Mouse (Mus musculus) hindbrain, embryonic 15.5 days (tissue): ENCODE measurements around the gene Antxr1. TPM values are rescaled to one million over a fixed set of nuclear protein-coding genes. Genes with fewer than 3 reads are reported as not detected.

Experiments used
- ATAC-seq: fragments of 200-750 bp; cut with Nextera tagmentation; 2 replicates; pipeline ENCODE4 v1.8.0; 2017; ENCODE audit warnings: low read depth, moderate number of reproducible peaks, moderate TSS enrichment; ENCODE audit not compliant: low FRiP score
- H3K27ac ChIP-seq: fragments of 300-500 bp; sonication (generic); replicated peaks from 2 replicates; pipeline ENCODE4 v1.5.1; 2015; ENCODE audit warnings: mild to moderate bottlenecking, inconsistent platforms
- H3K27me3 ChIP-seq: fragments of 300-500 bp; sonication (generic); 2 replicates; pipeline ENCODE4 v1.6.1; 2015; ENCODE audit warnings: control low read depth, inconsistent platforms
- H3K36me3 ChIP-seq: fragments of 300-500 bp; sonication (generic); 2 replicates; pipeline ENCODE4 v1.6.1; 2015; ENCODE audit warnings: control low read depth, inconsistent platforms
- H3K4me1 ChIP-seq: fragments of 300-500 bp; sonication (generic); replicated peaks from 2 replicates; pipeline ENCODE4 v1.6.1; 2015; ENCODE audit warnings: control low read depth, inconsistent platforms
- H3K4me2 ChIP-seq: fragments of 300-500 bp; sonication (generic); 2 replicates; pipeline ENCODE4 v1.6.1; 2015; ENCODE audit warnings: moderate library complexity, mild to moderate bottlenecking, inconsistent platforms
- H3K4me3 ChIP-seq: fragments of 300-500 bp; sonication (generic); 2 replicates; pipeline ENCODE4 v1.5.1; 2015; ENCODE audit warnings: mild to moderate bottlenecking, inconsistent platforms
- H3K9ac ChIP-seq: fragments of 300-500 bp; sonication (generic); 2 replicates; pipeline ENCODE4 v1.6.1; 2015; ENCODE audit warnings: inconsistent platforms
- H3K9me3 ChIP-seq: fragments of 300-500 bp; sonication (generic); 2 replicates; pipeline ENCODE4 v1.6.1; 2016; ENCODE audit warnings: control low read depth, inconsistent platforms
- WGBS: fragments of 180-500 bp; shearing (Covaris S2); methylation state at CpG from one replicate; pipeline ENCODE4 v1.1.7; 2015; 5-methylcytosine and 5-hydroxymethylcytosine counted together
- polyA plus RNA-seq: library from polyadenylated mRNA; unstranded; fragments of >200 nt; fragmentation: Nextera tagmentation; extraction: Ambion mirVana; gene quantifications from 2 replicates; pipeline ENCODE4 v1.2.1, GENCODE M21; 2015

Gene Antxr1
- polyA plus RNA-seq, 1 experiment from 2014 or later, result 4.7 TPM

GRCm38 (mm10) chr6:87328265-87329173, 7.1 kb downstream of the Antxr1 start:
- WGBS, result 65% methylated on average over 22 of the region's 22 CpGs
- ATAC-seq, result 0 out of 2 replicates have a peak, but pooled peaks have one; percentile 45

GRCm38 (mm10) chr6:87326932-87327331, 8.7 kb downstream of the Antxr1 start:
- Histone ChIP-seq H3K4me2 (no peak overlapping the region), H3K9me3 (no peaks in the 10 kb centered on the region), H3K27ac (no peak overlapping the region), H3K4me1 (0 out of 2 replicates have a peak, but pooled peaks cover 8% of the 10 kb centered on the region), H3K4me3 (no peak overlapping the region), H3K36me3 (no peaks in the 10 kb centered on the region), H3K27me3 (no peaks in the 10 kb centered on the region), H3K9ac (no peak overlapping the region)
- no peak for ATAC-seq
- WGBS, result 95% methylated on average over 2 of the region's 2 CpGs

More at GRCm38 (mm10) chr6:87328265-87329173, 7.1 kb downstream of the Antxr1 start:
- Histone ChIP-seq H3K27ac (no peak overlapping the region), H3K27me3 (no peaks in the 10 kb centered on the region), H3K9ac (no peak overlapping the region), H3K4me1 (0 out of 2 replicates have a peak, but pooled peaks cover 11% of the 10 kb centered on the region), H3K9me3 (no peaks in the 10 kb centered on the region), H3K4me2 (no peak overlapping the region), H3K4me3 (no peak overlapping the region), H3K36me3 (no peaks in the 10 kb centered on the region)

GRCm38 (mm10) chr6:87323381-87323780, 12.2 kb downstream of the Antxr1 start:
- 0 out of 2 replicates have a peak, but pooled peaks cover 4% of the 10 kb centered on the region for H3K4me1 ChIP-seq
- no peak overlapping the region for H3K9ac ChIP-seq
- no peaks in the 10 kb centered on the region for H3K9me3 ChIP-seq
- 90% methylated on average over 2 of the region's 2 CpGs for WGBS
- no peak overlapping the region for H3K4me2 ChIP-seq
- no peaks in the 10 kb centered on the region for H3K27me3 ChIP-seq
- no peak overlapping the region for H3K4me3 ChIP-seq
- H3K27ac ChIP-seq, result no peak overlapping the region
- no peak for ATAC-seq
- no peaks in the 10 kb centered on the region for H3K36me3 ChIP-seq

GRCm38 (mm10) chr6:87318651-87319050, 17.0 kb downstream of the Antxr1 start:
- no peak for ATAC-seq
- Histone ChIP-seq H3K4me1 (0 out of 2 replicates have a peak, but pooled peaks cover 3% of the 10 kb centered on the region), H3K36me3 (no peaks in the 10 kb centered on the region), H3K27ac (no peak overlapping the region), H3K27me3 (no peaks in the 10 kb centered on the region), H3K9ac (no peak overlapping the region), H3K4me3 (no peak overlapping the region), H3K4me2 (no peak overlapping the region), H3K9me3 (no peaks in the 10 kb centered on the region)
- 92% methylated on average over 7 of the region's 7 CpGs for WGBS

GRCm38 (mm10) chr6:87316966-87317365, 18.7 kb downstream of the Antxr1 start:
- H3K9me3 ChIP-seq, result no peaks in the 10 kb centered on the region
- H3K27ac ChIP-seq, result no peak overlapping the region
- H3K36me3 ChIP-seq, result no peaks in the 10 kb centered on the region
- 81% methylated on average over 8 of the region's 8 CpGs for WGBS
- H3K4me3 ChIP-seq, result no peak overlapping the region
- H3K27me3 ChIP-seq, result no peaks in the 10 kb centered on the region
- H3K4me1 ChIP-seq, result 0 out of 2 replicates have a peak, but pooled peaks cover 5% of the 10 kb centered on the region
- no peak for ATAC-seq
- H3K9ac ChIP-seq, result no peak overlapping the region
- no peak overlapping the region for H3K4me2 ChIP-seq

- H3K27ac ChIP-seq, result no peak overlapping the region
- no peak overlapping the region for H3K4me2 ChIP-seq
- H3K27me3 ChIP-seq, result no peaks in the 10 kb centered on the region
- no peaks in the 10 kb centered on the region for H3K9me3 ChIP-seq
- H3K9ac ChIP-seq, result no peak overlapping the region
- ATAC-seq, result no peak
- H3K4me1 ChIP-seq, result 0 out of 2 replicates have a peak, but pooled peaks cover 5% of the 10 kb centered on the region
- H3K36me3 ChIP-seq, result peaks cover 7% of the 10 kb centered on the region
- no peak overlapping the region for H3K4me3 ChIP-seq
- 65% methylated on average over 4 of the region's 4 CpGs for WGBS
Observed at GRCm38 (mm10) chr6:87312761-87313160, 22.9 kb downstream of the Antxr1 start.

GRCm38 (mm10) chr6:87304486-87304885, 31.1 kb downstream of the Antxr1 start:
- Histone ChIP-seq H3K27ac (no peak overlapping the region), H3K9ac (no peak overlapping the region), H3K36me3 (no peaks in the 10 kb centered on the region), H3K4me3 (no peak overlapping the region), H3K4me2 (no peak overlapping the region), H3K27me3 (no peaks in the 10 kb centered on the region), H3K9me3 (no peaks in the 10 kb centered on the region), H3K4me1 (0 out of 2 replicates have a peak, but pooled peaks cover 3% of the 10 kb centered on the region)
- no peak for ATAC-seq
- WGBS, result 90% methylated on average over 8 of the region's 8 CpGs

- WGBS, result 63% methylated on average over 5 of the region's 5 CpGs
- no peak overlapping the region for H3K4me2 ChIP-seq
- no peak overlapping the region for H3K9ac ChIP-seq
- no peak for ATAC-seq
- H3K36me3 ChIP-seq, result no peaks in the 10 kb centered on the region
- H3K27ac ChIP-seq, result no peak overlapping the region
- no peaks in the 10 kb centered on the region for H3K27me3 ChIP-seq
- H3K4me1 ChIP-seq, result 0 out of 2 replicates have a peak, but pooled peaks cover 3% of the 10 kb centered on the region
- H3K4me3 ChIP-seq, result no peak overlapping the region
- H3K9me3 ChIP-seq, result no peaks in the 10 kb centered on the region
Observed at GRCm38 (mm10) chr6:87302746-87303145, 32.9 kb downstream of the Antxr1 start.

GRCm38 (mm10) chr6:87301991-87302390, 33.6 kb downstream of the Antxr1 start:
- Histone ChIP-seq H3K4me3 (no peak overlapping the region), H3K4me2 (no peak overlapping the region), H3K9me3 (no peaks in the 10 kb centered on the region), H3K27ac (no peak overlapping the region), H3K4me1 (0 out of 2 replicates have a peak, but pooled peaks cover 3% of the 10 kb centered on the region), H3K27me3 (no peaks in the 10 kb centered on the region), H3K9ac (no peak overlapping the region), H3K36me3 (no peaks in the 10 kb centered on the region)
- ATAC-seq, result no peak
- 36% methylated on average over 4 of the region's 4 CpGs for WGBS

GRCm38 (mm10) chr6:87294904-87295303, 40.7 kb downstream of the Antxr1 start:
- Histone ChIP-seq H3K9ac (no peak overlapping the region), H3K27ac (no peak overlapping the region), H3K4me3 (no peak overlapping the region), H3K4me1 (0 out of 2 replicates have a peak, but pooled peaks cover 2% of the 10 kb centered on the region), H3K27me3 (no peaks in the 10 kb centered on the region), H3K9me3 (0 out of 2 replicates have a peak, but pooled peaks cover 2% of the 10 kb centered on the region), H3K4me2 (no peak overlapping the region), H3K36me3 (no peaks in the 10 kb centered on the region)
- WGBS, result 92% methylated on average over 3 of the region's 3 CpGs
- no peak for ATAC-seq

- no peak for ATAC-seq
- Histone ChIP-seq H3K4me3 (no peak overlapping the region), H3K4me2 (no peak overlapping the region), H3K36me3 (no peaks in the 10 kb centered on the region), H3K27me3 (no peaks in the 10 kb centered on the region), H3K27ac (no peak overlapping the region), H3K9ac (no peak overlapping the region), H3K9me3 (0 out of 2 replicates have a peak, but pooled peaks cover 2% of the 10 kb centered on the region), H3K4me1 (no peaks in the 10 kb centered on the region)
- 91% methylated on average over 18 of the region's 18 CpGs for WGBS
Observed at GRCm38 (mm10) chr6:87292911-87293851, 42.4 kb downstream of the Antxr1 start.
